Mouse (Mus musculus): ENCODE measurements at regions not wholly inside any gene's neighbourhood (a gene's known extent, or its start where the extent isn't known, plus 50 kb on each side); places are given as distances from the start of the nearest gene placed in this dataset.

- ATAC-seq, result peak; percentile 63; the same call in 1 of the 2 replicates
- H3K4me1 ChIP-seq (ENCODE audit: insufficient read depth), result no peaks in the 10 kb centered on the region
- DNase-seq, result peak; percentile 17
- peak overlapping the region; percentile 26; the same call in 1 of the 2 replicates for H3K4me2 ChIP-seq (ENCODE audit: low read depth)
- H3K27me3 ChIP-seq (ENCODE audit: insufficient read depth, low read length), result no peaks in the 10 kb centered on the region
- H3K27ac ChIP-seq (ENCODE audit: low read depth, low read length), result no peak overlapping the region
- no peaks in the 10 kb centered on the region for H3K36me3 ChIP-seq (ENCODE audit: insufficient read depth)
- H3K9ac ChIP-seq, result no peak overlapping the region
- no peak overlapping the region for H3K4me3 ChIP-seq (ENCODE audit: low read depth, low read length)
- TF ChIP-seq CTCF (IDR thresholded peaks at IDR 0.05; ENCODE audit: low read depth), result no peak
- 21% methylated on average over 7 of the region's 7 CpGs for WGBS
- no peaks in the 10 kb centered on the region for H3K9me3 ChIP-seq (ENCODE audit: low read length)
Observed at GRCm38 (mm10) chr10:110647603-110648002, 97.6 kb upstream of the E2f7 start.

GRCm38 (mm10) chr10:110650107-110650506, 95.1 kb upstream of the E2f7 start:
- Histone ChIP-seq H3K4me1 (ENCODE audit: insufficient read depth) (no peaks in the 10 kb centered on the region), H3K9ac (no peak overlapping the region), H3K4me2 (ENCODE audit: low read depth) (no peak overlapping the region), H3K4me3 (ENCODE audit: low read depth, low read length) (no peak overlapping the region), H3K27ac (ENCODE audit: low read depth, low read length) (no peak overlapping the region), H3K9me3 (ENCODE audit: low read length) (no peaks in the 10 kb centered on the region), H3K27me3 (ENCODE audit: insufficient read depth, low read length) (no peaks in the 10 kb centered on the region), H3K36me3 (ENCODE audit: insufficient read depth) (no peaks in the 10 kb centered on the region)
- DNase-seq (no peak), ATAC-seq (no peak)
- no peak for TF ChIP-seq CTCF (IDR thresholded peaks at IDR 0.05; ENCODE audit: low read depth)
- WGBS, result 69% methylated on average over 6 of the region's 6 CpGs

GRCm38 (mm10) chr10:110650851-110651250, 94.4 kb upstream of the E2f7 start:
- H3K4me3 ChIP-seq (ENCODE audit: low read depth, low read length), result no peak overlapping the region
- ATAC-seq (no peak), DNase-seq (no peak)
- no peak overlapping the region for H3K4me2 ChIP-seq (ENCODE audit: low read depth)
- TF ChIP-seq CTCF (IDR thresholded peaks at IDR 0.05; ENCODE audit: low read depth), result peak; percentile 38
- H3K9me3 ChIP-seq (ENCODE audit: low read length), result no peaks in the 10 kb centered on the region
- H3K27me3 ChIP-seq (ENCODE audit: insufficient read depth, low read length), result no peaks in the 10 kb centered on the region
- H3K4me1 ChIP-seq (ENCODE audit: insufficient read depth), result no peaks in the 10 kb centered on the region
- no peak overlapping the region for H3K27ac ChIP-seq (ENCODE audit: low read depth, low read length)
- H3K36me3 ChIP-seq (ENCODE audit: insufficient read depth), result no peaks in the 10 kb centered on the region
- no peak overlapping the region for H3K9ac ChIP-seq

GRCm38 (mm10) chr10:110654070-110654469, 91.2 kb upstream of the E2f7 start:
- no peak overlapping the region for H3K4me3 ChIP-seq (ENCODE audit: low read depth, low read length)
- H3K4me2 ChIP-seq (ENCODE audit: low read depth), result no peak overlapping the region
- H3K36me3 ChIP-seq (ENCODE audit: insufficient read depth), result no peaks in the 10 kb centered on the region
- TF ChIP-seq CTCF (IDR thresholded peaks at IDR 0.05; ENCODE audit: low read depth), result no peak
- no peak for DNase-seq
- no peaks in the 10 kb centered on the region for H3K4me1 ChIP-seq (ENCODE audit: insufficient read depth)
- H3K9me3 ChIP-seq (ENCODE audit: low read length), result no peaks in the 10 kb centered on the region
- no peak overlapping the region for H3K27ac ChIP-seq (ENCODE audit: low read depth, low read length)
- H3K9ac ChIP-seq, result no peak overlapping the region
- ATAC-seq, result no peak
- 77% methylated on average over 6 of the region's 6 CpGs for WGBS
- H3K27me3 ChIP-seq (ENCODE audit: insufficient read depth, low read length), result no peaks in the 10 kb centered on the region

GRCm38 (mm10) chr10:110658153-110658695, 87.0 kb upstream of the E2f7 start:
- no peak overlapping the region for H3K9ac ChIP-seq
- H3K4me2 ChIP-seq (ENCODE audit: low read depth), result no peak overlapping the region
- H3K27me3 ChIP-seq (ENCODE audit: insufficient read depth, low read length), result no peaks in the 10 kb centered on the region
- no peak overlapping the region for H3K27ac ChIP-seq (ENCODE audit: low read depth, low read length)
- no peaks in the 10 kb centered on the region for H3K4me1 ChIP-seq (ENCODE audit: insufficient read depth)
- H3K9me3 ChIP-seq (ENCODE audit: low read length), result no peaks in the 10 kb centered on the region
- no peak for ATAC-seq
- no peak overlapping the region for H3K4me3 ChIP-seq (ENCODE audit: low read depth, low read length)
- DNase-seq, result peak; percentile 5
- no peak for TF ChIP-seq CTCF (IDR thresholded peaks at IDR 0.05; ENCODE audit: low read depth)
- WGBS, result 36% methylated on average over 4 of the region's 4 CpGs
- H3K36me3 ChIP-seq (ENCODE audit: insufficient read depth), result no peaks in the 10 kb centered on the region

- Histone ChIP-seq H3K4me3 (ENCODE audit: low read depth, low read length) (no peak overlapping the region), H3K36me3 (ENCODE audit: insufficient read depth) (no peaks in the 10 kb centered on the region), H3K27ac (ENCODE audit: low read depth, low read length) (no peak overlapping the region), H3K4me1 (ENCODE audit: insufficient read depth) (no peaks in the 10 kb centered on the region), H3K4me2 (ENCODE audit: low read depth) (no peak overlapping the region), H3K9ac (no peak overlapping the region), H3K9me3 (ENCODE audit: low read length) (no peaks in the 10 kb centered on the region), H3K27me3 (ENCODE audit: insufficient read depth, low read length) (no peaks in the 10 kb centered on the region)
- WGBS, result 52% methylated on average over 4 of the region's 4 CpGs
- no peak for TF ChIP-seq CTCF (IDR thresholded peaks at IDR 0.05; ENCODE audit: low read depth)
- ATAC-seq (peak; percentile 3; the same call in 1 of the 2 replicates), DNase-seq (peak; percentile 13)
Observed at GRCm38 (mm10) chr10:110676503-110676902, 68.7 kb upstream of the E2f7 start.
